Mouse (Mus musculus) adrenal gland (tissue): ENCODE measurements around the gene Nudt22.

Source experiments
- intact Hi-C: fragments of 180-260 bp; cut with DNase I; formaldehyde crosslinking; loops from one replicate; pipeline ENCODE4 v1.15.1; 2025

The Nudt22 gene

GRCm38 (mm10) chr19:6979001-6979479 lies 16.9 kb downstream of the Nudt22 start:
- intact Hi-C loops, result loop anchor here (5.0 kb wide), 1 partner anchor 37 kb away; the partner anchor contains the start of genes Bad and Gpr137

GRCm38 (mm10) chr19:6978639-6978974 lies 17.3 kb downstream of the Nudt22 start:
- intact Hi-C loops, result loop anchor here (5.0 kb wide), 1 partner anchor 36 kb away; the partner anchor contains the start of genes Bad and Gpr137

DNA sequence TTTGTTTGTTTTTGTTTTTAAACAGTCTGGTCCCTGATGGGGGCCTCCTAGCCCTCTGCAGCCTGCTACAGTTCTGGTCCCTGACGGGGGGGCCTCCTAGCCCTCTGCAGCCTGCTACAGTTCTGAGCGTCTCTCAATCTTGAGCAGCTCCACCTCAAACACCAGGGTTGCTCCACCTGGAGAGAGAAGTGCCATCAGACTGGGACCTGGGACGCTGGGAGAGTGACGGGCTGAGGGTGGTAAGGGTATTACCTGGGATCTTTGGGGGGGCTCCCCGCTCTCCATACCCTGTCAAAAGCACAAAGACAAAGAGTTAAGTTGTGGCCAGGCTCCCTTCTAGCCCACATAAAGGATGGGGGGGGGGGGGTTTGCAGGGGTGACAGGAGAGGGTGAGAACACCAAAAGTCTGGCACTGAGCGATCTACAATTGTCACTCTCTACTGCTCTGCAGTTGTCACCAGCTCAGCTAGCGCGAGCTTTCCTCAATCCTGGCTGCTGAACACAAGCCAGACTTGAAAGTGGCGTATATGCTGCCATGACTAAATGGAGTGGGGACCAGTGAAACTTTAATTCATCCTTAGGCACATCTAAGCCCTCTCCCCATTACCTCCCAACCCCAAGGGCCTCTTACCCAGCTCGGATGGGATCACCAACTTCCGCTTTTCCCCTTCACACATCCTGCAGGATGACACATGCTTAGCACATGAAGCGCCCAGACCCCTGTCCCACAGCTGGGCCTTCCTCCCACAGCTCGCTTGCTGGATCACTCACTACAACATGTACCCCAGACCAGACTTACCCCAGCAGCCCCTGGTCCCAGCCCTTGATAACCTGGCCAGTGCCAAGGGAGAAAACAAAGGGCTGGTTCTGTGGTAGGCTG lies 17.9 kb downstream of the Nudt22 start:
- intact Hi-C loops, result loop anchor here (5.0 kb wide), 1 partner anchor 36 kb away; the partner anchor contains the start of genes Bad and Gpr137

DNA sequence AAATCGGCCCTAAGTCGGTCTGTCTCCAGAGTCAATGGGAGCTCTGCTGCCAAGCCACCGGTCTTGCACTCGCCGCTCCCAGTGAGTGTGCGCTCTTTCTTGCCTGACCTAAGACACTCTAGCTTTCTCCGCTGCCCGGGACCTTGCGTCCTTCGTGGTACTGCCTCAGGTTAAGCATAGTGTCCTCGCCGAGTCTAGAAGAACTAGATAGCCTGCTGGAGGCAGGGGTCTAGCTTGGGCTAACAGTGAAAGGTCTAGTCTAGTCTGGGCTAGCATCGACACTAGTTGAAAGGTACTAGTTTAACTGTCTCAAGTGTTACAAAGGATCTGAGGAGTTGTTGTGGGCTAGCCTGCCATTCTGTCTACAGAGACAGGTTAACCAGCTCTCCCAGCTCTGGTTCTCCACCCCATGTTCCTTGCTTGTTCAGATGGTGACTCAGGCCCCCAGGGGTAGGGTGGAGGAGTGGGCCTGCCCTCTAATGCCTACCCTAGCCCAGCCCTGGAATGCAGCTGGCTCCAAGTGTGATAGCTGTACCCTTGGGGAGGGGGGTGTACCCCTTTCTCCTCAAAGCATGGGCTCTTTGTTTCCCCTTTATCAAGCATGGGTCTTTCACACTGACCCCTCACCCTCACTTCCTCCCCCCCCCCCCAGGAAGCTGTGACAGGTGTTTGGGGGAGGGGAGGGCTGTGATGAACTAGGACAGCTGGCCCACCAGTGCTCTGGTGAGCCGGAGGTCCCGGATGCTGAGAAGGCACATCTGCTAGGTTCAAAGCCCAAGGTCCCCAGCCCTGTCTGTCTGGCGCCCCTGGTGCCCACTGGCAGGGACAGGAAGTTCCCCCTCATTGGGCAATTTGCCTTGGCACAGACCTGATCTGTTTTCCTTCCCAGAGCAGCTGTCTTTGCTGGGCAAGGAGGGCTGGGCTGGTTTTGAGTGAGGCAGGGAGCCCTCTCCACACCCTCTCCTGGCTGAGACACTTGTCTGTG lies 20.1 kb downstream of the Nudt22 start, which contains the start of gene Plcb3:
Gene Plcb3, minus strand, starts transcription at position 934 of the 985 bp plus-strand sequence.
- intact Hi-C loops, result loop anchor here (5.0 kb wide), 1 partner anchor 34 kb away; the partner anchor contains the start of genes Bad and Gpr137

DNA sequence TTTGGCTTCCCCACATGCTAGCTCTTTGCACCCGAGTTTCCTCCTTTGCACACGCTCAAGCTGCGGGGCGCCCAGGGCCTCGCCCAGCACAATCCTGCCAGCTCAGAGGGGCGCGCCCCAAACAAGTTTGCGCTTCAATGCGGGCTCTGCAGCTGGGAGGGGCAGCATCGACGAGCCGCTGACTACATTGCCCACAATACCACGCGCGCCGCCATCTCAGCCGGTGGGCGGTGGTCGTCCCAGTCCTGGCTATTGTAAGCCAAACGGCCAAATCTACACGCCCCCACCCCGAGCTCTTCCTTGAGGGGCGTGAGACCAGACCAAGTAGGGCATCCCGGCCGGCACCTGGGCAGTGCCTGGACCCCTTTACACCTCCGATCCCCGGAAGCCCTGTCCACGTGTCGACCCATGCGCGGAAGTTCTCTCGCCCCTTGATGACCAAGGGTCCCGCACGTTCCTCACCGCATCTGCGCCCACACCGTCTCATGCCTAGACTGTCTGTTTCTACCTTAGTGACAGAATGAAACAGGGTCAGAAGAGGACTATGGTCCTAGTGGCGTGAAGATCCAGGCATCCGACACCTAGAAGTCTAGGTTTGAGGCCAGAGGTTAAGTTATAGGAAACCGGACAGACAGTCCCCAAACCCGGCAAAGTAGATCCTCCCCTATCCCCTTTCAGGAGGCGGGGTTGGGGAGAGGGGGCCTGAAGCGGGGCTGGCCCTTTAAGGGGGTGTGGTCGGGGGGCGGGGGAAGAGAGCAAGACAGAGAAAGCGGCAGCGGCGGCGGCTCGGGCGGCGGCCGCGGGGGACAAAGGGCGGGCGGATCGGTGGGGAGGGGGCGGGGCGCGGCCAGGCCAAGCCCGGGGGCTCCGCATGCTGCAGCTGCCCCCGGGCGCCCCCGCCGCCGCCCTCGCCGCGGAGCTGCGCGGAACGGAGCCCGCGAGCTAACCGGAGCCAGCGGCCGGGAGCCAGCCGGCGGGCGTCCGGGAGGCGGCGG lies 21.4 kb downstream of the Nudt22 start, which contains the start of gene Ppp1r14b:
Gene Ppp1r14b, plus strand, starts transcription at position 758 of the 995 bp plus-strand sequence.
- intact Hi-C loops, result loop anchor here (5.0 kb wide), 2 partner anchors 32 to 47 kb away; partner anchors contain the start of genes Bad, Catsperz and Gpr137

DNA sequence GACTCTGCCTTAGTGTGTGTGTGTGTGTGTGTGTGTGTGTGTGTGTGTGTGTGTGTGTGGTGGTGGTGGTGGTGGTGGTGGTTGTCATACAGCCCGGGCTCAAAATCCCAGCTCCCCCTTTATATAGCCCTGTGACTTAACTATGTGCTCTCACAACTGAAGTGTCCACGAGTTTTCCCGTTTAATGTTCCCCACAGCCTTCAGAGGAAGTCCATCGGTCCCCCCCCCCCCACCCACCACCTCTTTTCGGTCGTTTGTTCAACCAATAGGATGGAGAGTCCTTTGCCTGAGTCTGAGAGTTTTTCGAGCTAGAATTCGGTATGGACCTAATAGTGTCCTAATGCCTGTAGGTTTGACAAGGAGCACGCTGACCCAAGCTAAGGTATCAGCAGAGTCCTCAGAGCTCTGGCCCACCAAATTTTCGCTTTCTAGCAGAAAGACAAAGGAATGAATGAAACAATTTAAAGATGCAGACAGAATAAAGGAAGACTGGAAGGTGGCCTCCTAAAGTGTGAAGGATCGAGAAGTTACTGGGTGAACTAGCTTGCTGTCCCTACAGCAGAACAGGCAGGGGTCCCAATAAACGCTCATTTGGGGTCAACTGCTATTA lies 22.2 kb downstream of the Nudt22 start:
- intact Hi-C loops, result loop anchor here (5.0 kb wide), 1 partner anchor 46 kb away; the partner anchor contains the start of gene Catsperz

- intact Hi-C loops, result loop anchor here (5.0 kb wide), 1 partner anchor 45 kb away; the partner anchor contains the start of gene Catsperz
Measured at GRCm38 (mm10) chr19:6972247-6972917, 23.5 kb downstream of the Nudt22 start.

- intact Hi-C loops, result loop anchor here (5.0 kb wide), 1 partner anchor 44 kb away; the partner anchor contains the start of gene Catsperz
Measured at GRCm38 (mm10) chr19:6971644-6972043, 24.3 kb downstream of the Nudt22 start.

- intact Hi-C loops, result loop anchor here (5.0 kb wide), 1 partner anchor 43 kb away; the partner anchor contains the start of gene Catsperz
Measured at GRCm38 (mm10) chr19:6970460-6971085, 25.3 kb downstream of the Nudt22 start.

GRCm38 (mm10) chr19:6969665-6970381 lies 26.1 kb downstream of the Nudt22 start:
- intact Hi-C loops, result loop anchor here (5.0 kb wide), 1 partner anchor 43 kb away; the partner anchor contains the start of gene Catsperz

- intact Hi-C loops, result no loop called here
Measured at GRCm38 (mm10) chr19:6969291-6969664, 26.6 kb downstream of the Nudt22 start.

GRCm38 (mm10) chr19:6968491-6969271 lies 27.2 kb downstream of the Nudt22 start:
- intact Hi-C loops, result no loop called here

DNA sequence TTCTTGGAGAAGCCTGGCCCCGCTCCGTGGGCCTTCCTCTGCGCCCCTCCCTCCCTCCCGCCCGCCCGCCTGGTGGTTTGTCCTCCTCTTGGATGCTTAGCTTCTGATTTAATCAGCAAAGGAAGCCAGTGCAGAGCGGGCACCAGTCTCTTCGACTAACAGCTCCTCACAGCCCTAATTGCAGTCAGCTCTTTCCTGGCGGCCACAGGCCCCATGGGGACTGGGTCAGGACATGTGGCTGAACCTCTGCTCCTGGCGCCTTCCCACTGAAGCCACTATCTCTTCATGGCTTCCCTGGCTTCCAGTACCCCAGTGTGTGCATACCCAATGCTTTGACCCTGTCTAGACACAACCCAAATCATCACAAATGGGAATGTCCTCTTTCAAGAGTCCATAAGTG lies 39.5 kb downstream of the Nudt22 start:
- intact Hi-C loops, result no loop called here

DNA sequence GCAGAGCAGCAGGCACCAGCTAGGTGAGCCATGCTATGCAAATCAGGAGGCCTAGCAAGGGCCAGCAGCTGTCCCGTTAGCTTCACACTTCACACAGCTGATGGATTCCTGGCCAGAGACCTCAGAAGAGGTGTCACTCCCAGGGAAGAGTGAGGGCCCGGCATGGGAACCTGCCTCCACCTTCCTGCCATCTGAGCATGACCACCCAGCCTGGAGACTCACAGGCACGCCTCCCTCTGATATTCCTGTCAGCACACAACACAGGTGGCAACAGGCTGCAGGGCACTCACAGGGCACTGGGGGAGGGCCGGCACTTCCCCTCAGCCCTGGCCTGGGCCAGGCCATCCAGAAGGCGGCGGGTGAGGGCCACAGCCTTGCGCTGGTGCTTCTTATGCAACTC lies 40.5 kb downstream of the Nudt22 start:
- intact Hi-C loops, result no loop called here

- intact Hi-C loops, result no loop called here
Measured at GRCm38 (mm10) chr19:6954046-6954445, 41.9 kb downstream of the Nudt22 start.

DNA sequence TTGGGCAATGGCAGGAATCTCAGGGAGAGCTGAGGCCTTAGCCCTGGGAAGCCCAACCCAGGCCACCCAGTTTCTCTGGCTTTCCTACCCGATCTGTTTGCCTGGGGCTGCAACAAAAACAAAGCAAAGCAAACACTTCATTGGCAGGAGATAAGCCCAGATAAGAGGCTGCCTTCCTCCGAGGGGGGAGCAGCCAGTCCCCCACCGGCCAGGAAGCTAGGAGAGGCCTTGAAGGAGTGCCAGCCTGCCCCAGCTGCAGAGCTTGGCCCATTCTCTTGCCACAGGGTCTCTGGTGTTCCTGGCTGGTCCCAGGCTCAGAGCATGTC lies 43.2 kb downstream of the Nudt22 start:
- intact Hi-C loops, result no loop called here
